In the genomic region with DNA sequence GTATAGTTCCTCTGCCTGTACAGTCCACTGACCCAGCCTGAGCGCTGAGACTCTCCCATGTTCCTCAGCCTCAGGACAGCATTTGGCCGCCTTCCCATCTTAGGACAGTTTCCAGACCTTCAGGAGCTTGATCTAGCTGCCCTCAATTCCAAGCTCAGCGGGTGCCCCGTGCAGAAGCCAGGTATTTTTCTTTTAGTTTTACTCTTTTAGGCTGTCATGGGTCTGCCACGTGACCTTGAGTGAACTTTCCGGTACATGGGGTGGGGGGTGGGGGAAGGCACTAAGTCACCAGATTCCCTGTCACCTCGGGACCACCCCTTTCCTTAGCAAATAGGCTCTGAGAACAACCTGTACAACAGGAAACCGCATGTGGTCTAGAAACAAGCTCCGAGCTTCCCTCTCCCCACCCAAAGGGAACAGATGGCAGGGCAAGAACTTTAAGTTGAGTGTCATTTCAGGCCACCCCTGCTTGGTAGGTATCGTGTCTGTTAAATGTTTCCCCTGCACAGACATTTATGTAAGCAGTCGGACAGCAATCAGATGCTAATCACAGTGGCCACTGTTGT, we compare ENCODE assay signal across 9 mouse cellular contexts. TPM values are rescaled to one million over a fixed set of nuclear protein-coding genes. Genes with fewer than 3 reads are reported as not detected.
DNase-seq lines count a peak whose midpoint lies in the region; ATAC-seq and TF ChIP-seq lines count a peak whose summit lies in the region.
"Had no signal": no experiment of that assay in that cellular context is flagged by ENCODE, and none has a peak within 500 bp of the region (broad histone marks: within the 10 kb centered on the region; RNA-seq: fewer than 3 reads in every experiment).

No protein-coding gene starts in this region.

- H3K9me3 ChIP-seq in hindbrain, postnatal 0 days (ENCODE audit: low read length): no peaks in the 10 kb centered on the region
- no peaks in the 10 kb centered on the region for H3K9me3 ChIP-seq in hindbrain, embryonic 11.5 days (ENCODE audit: control insufficient read depth, low read length)
- H3K9me3 ChIP-seq in heart, embryonic 11.5 days (replicated peaks; ENCODE audit: control insufficient read depth, low read length): no peaks in the 10 kb centered on the region
- no peaks in the 10 kb centered on the region for H3K9me3 ChIP-seq in liver, embryonic 12.5 days (replicated peaks)
- H3K9me3 ChIP-seq in stomach, embryonic 15.5 days: no peaks in the 10 kb centered on the region
- H3K9me3 ChIP-seq: hindbrain, embryonic 15.5 days had no signal

- peaks cover 12% of the 10 kb centered on the region for H3K36me3 ChIP-seq in hindbrain, postnatal 0 days (ENCODE audit: insufficient read depth, low read length)
- H3K36me3 ChIP-seq in hindbrain, embryonic 11.5 days (ENCODE audit: control insufficient read depth, insufficient read depth, low read length): no peaks in the 10 kb centered on the region
- no peaks in the 10 kb centered on the region for H3K36me3 ChIP-seq in heart, embryonic 11.5 days (ENCODE audit: control insufficient read depth, insufficient read depth, low read length)
- H3K36me3 ChIP-seq in liver, embryonic 12.5 days: no peaks in the 10 kb centered on the region
- no peaks in the 10 kb centered on the region for H3K36me3 ChIP-seq in stomach, embryonic 15.5 days
- H3K36me3 ChIP-seq: hindbrain, embryonic 15.5 days had no signal

- no peak overlapping the region for H3K9ac ChIP-seq in hindbrain, postnatal 0 days (replicated peaks; ENCODE audit: low read length)
- no peak overlapping the region for H3K9ac ChIP-seq in hindbrain, embryonic 11.5 days (ENCODE audit: low read depth, low read length)
- no peak overlapping the region for H3K9ac ChIP-seq in heart, embryonic 11.5 days (ENCODE audit: low read depth, low read length)
- H3K9ac ChIP-seq in liver, embryonic 12.5 days: no peak overlapping the region
- no peak overlapping the region for H3K9ac ChIP-seq in stomach, embryonic 15.5 days
- H3K9ac ChIP-seq: hindbrain, embryonic 15.5 days had no signal

- no peak for TF ChIP-seq CTCF in hindbrain, postnatal 0 days (IDR thresholded peaks at IDR 0.05; ENCODE audit: low read depth)

- no peaks in the 10 kb centered on the region for H3K27me3 ChIP-seq in hindbrain, postnatal 0 days (ENCODE audit: insufficient read depth, low read length)
- H3K27me3 ChIP-seq in hindbrain, embryonic 11.5 days (ENCODE audit: control insufficient read depth, insufficient read depth, low read length): no peaks in the 10 kb centered on the region
- H3K27me3 ChIP-seq in heart, embryonic 11.5 days (ENCODE audit: control insufficient read depth, insufficient read depth, low read length): no peaks in the 10 kb centered on the region
- H3K27me3 ChIP-seq in liver, embryonic 12.5 days (replicated peaks): peaks cover 49% of the 10 kb centered on the region
- H3K27me3 ChIP-seq in stomach, embryonic 15.5 days (replicated peaks): no peaks in the 10 kb centered on the region; the same call in 1 of the 2 replicates
- H3K27me3 ChIP-seq: hindbrain, embryonic 15.5 days had no signal

- no peak overlapping the region for H3K27ac ChIP-seq in hindbrain, postnatal 0 days
- H3K27ac ChIP-seq in hindbrain, embryonic 11.5 days (ENCODE audit: low read depth, low read length): no peak overlapping the region
- H3K27ac ChIP-seq in heart, embryonic 11.5 days (ENCODE audit: low read depth, low read length): 0 out of 2 replicates have a peak overlapping the region, but pooled peaks have one; percentile 1
- no peak overlapping the region for H3K27ac ChIP-seq in liver, embryonic 12.5 days
- peak overlapping the region; percentile 63; the same call in 1 of the 2 replicates for H3K27ac ChIP-seq in stomach, embryonic 15.5 days
- H3K27ac ChIP-seq: hindbrain, embryonic 15.5 days had no signal

- ATAC-seq in hindbrain, postnatal 0 days: no peak
- no peak for ATAC-seq in hindbrain, embryonic 11.5 days (ENCODE audit: low FRiP score)
- no peak for ATAC-seq in heart, embryonic 11.5 days (replicated peaks; ENCODE audit: insufficient number of reproducible peaks, low FRiP score, low TSS enrichment)
- no peak for ATAC-seq in liver, embryonic 12.5 days
- no peak for ATAC-seq in stomach, embryonic 15.5 days (ENCODE audit: insufficient read depth, low FRiP score, low read depth)

- peak; percentile 28 for DNase-seq in hindbrain, postnatal 0 days (ENCODE audit: low spot score)
- no peak for DNase-seq in hindbrain, embryonic 11.5 days (ENCODE audit: low spot score)
- DNase-seq in brain, adult 2 months (ENCODE audit: low read depth, low spot score): peak; percentile 93
- DNase-seq in layer of hippocampus, postnatal 36 days: no peak
- no peak for DNase-seq in layer of hippocampus, postnatal 14 days (ENCODE audit: low spot score in 2 of 2)

- peaks cover 22% of the 10 kb centered on the region for H3K4me1 ChIP-seq in hindbrain, postnatal 0 days (ENCODE audit: insufficient read depth, low read length)
- peaks cover 5% of the 10 kb centered on the region; the same call in 1 of the 2 replicates for H3K4me1 ChIP-seq in hindbrain, embryonic 11.5 days (replicated peaks; ENCODE audit: control insufficient read depth, insufficient read depth, low read length)
- peaks cover 31% of the 10 kb centered on the region for H3K4me1 ChIP-seq in heart, embryonic 11.5 days (ENCODE audit: control insufficient read depth, insufficient read depth, low read length)
- H3K4me1 ChIP-seq in liver, embryonic 12.5 days: peaks cover 45% of the 10 kb centered on the region
- peaks cover 38% of the 10 kb centered on the region for H3K4me1 ChIP-seq in stomach, embryonic 15.5 days

- no peak overlapping the region for H3K4me3 ChIP-seq in hindbrain, postnatal 0 days (ENCODE audit: low read length)
- H3K4me3 ChIP-seq in hindbrain, embryonic 11.5 days (ENCODE audit: low read depth, low read length): no peak overlapping the region
- H3K4me3 ChIP-seq in heart, embryonic 11.5 days (ENCODE audit: low read depth, low read length): no peak overlapping the region
- H3K4me3 ChIP-seq in liver, embryonic 12.5 days: no peak overlapping the region
- no peak overlapping the region; the same call in 1 of the 2 replicates for H3K4me3 ChIP-seq in stomach, embryonic 15.5 days (replicated peaks)
- H3K4me3 ChIP-seq: hindbrain, embryonic 15.5 days had no signal

- no peak overlapping the region for H3K4me2 ChIP-seq in hindbrain, postnatal 0 days (ENCODE audit: low read depth, low read length)
- H3K4me2 ChIP-seq in hindbrain, embryonic 11.5 days (replicated peaks; ENCODE audit: low read depth, low read length): no peak overlapping the region
- no peak overlapping the region for H3K4me2 ChIP-seq in heart, embryonic 11.5 days
- peak overlapping the region; percentile 20 for H3K4me2 ChIP-seq in liver, embryonic 12.5 days
- peak overlapping the region; percentile 17; the same call in 1 of the 2 replicates for H3K4me2 ChIP-seq in stomach, embryonic 15.5 days
- H3K4me2 ChIP-seq: hindbrain, embryonic 15.5 days had no signal

- WGBS in hindbrain, postnatal 0 days: 42% methylated on average over 11 of the region's 11 CpGs
- 47% methylated on average over 11 of the region's 11 CpGs for WGBS in hindbrain, embryonic 11.5 days
- 25% methylated on average over 11 of the region's 11 CpGs for WGBS in heart, embryonic 11.5 days (ENCODE audit: insufficient replicate concordance)
- WGBS in liver, embryonic 12.5 days (ENCODE audit: insufficient replicate concordance): 10% methylated on average over 11 of the region's 11 CpGs
- WGBS in stomach, embryonic 15.5 days: 22% methylated on average over 11 of the region's 11 CpGs

RNA-seq across cellular contexts. Expression of gene Pik3ip1, which starts 5.5 kb away (rescaled TPM):
- total RNA-seq in hindbrain, postnatal 0 days (2014; rRNA removed): 34.3 and 40.9 TPM in 2 replicates
- polyA plus RNA-seq in hindbrain, postnatal 0 days (2015; fragmentation: Nextera tagmentation; extraction: Ambion mirVana): 41.6 and 45.4 TPM in 2 replicates
- polyA plus RNA-seq in hindbrain, embryonic 11.5 days (2014; fragmentation: Nextera tagmentation; extraction: Ambion mirVana): 11.5 and 12.0 TPM in 2 replicates
- polyA plus RNA-seq in heart, embryonic 11.5 days (2014; fragmentation: Nextera tagmentation; extraction: Ambion mirVana): 12.2 and 14.2 TPM in 2 replicates
- polyA plus RNA-seq in liver, embryonic 12.5 days (2016; fragmentation: Nextera tagmentation; extraction: Ambion mirVana): 1.8 and 2.1 TPM in 2 replicates
- polyA plus RNA-seq in stomach, embryonic 15.5 days (2015; fragmentation: Nextera tagmentation; extraction: Ambion mirVana): 10.6 and 12.1 TPM in 2 replicates
- total RNA-seq in layer of hippocampus, postnatal 36 days (2021): 10 to 100 TPM; 40.5 to 45.6 TPM
- 10 to 100 TPM; 29.5 to 35.1 TPM for total RNA-seq in layer of hippocampus, postnatal 14 days (2021)

RNA-seq across cellular contexts. Expression of gene Patz1, which starts 47.1 kb away (rescaled TPM):
- total RNA-seq in hindbrain, postnatal 0 days (2014; rRNA removed): 89.6 and 97.1 TPM in 2 replicates
- polyA plus RNA-seq in hindbrain, postnatal 0 days (2015; fragmentation: Nextera tagmentation; extraction: Ambion mirVana): 38.8 and 40.4 TPM in 2 replicates
- polyA plus RNA-seq in hindbrain, embryonic 11.5 days (2014; fragmentation: Nextera tagmentation; extraction: Ambion mirVana): 91.2 and 97.0 TPM in 2 replicates
- 26.6 and 28.6 TPM in 2 replicates for polyA plus RNA-seq in heart, embryonic 11.5 days (2014; fragmentation: Nextera tagmentation; extraction: Ambion mirVana)
- 29.0 and 30.5 TPM in 2 replicates for polyA plus RNA-seq in liver, embryonic 12.5 days (2016; fragmentation: Nextera tagmentation; extraction: Ambion mirVana)
- polyA plus RNA-seq in stomach, embryonic 15.5 days (2015; fragmentation: Nextera tagmentation; extraction: Ambion mirVana): 39.9 and 42.0 TPM in 2 replicates
- total RNA-seq in layer of hippocampus, postnatal 36 days (2021): 10 to 100 TPM; 52.1 to 54.1 TPM
- total RNA-seq in layer of hippocampus, postnatal 14 days (2021): 10 to 100 TPM; 50.3 to 50.4 TPM

Comparison
In these comparisons a context has a peak if more than half of its experiments do, and no peak if none do; other contexts are left out.
1. DNase-seq: peak in hindbrain, postnatal 0 days (single experiment) and brain, adult 2 months (single experiment); none in hindbrain, embryonic 11.5 days (single experiment), layer of hippocampus, postnatal 36 days (0 of 2) and layer of hippocampus, postnatal 14 days (0 of 2).
2. H3K27ac ChIP-seq: peak in heart, embryonic 11.5 days (single experiment) and stomach, embryonic 15.5 days (single experiment); none in hindbrain, postnatal 0 days (single experiment), hindbrain, embryonic 11.5 days (single experiment) and liver, embryonic 12.5 days (single experiment).
3. H3K4me2 ChIP-seq: peak in liver, embryonic 12.5 days (single experiment) and stomach, embryonic 15.5 days (single experiment); none in hindbrain, postnatal 0 days (single experiment), hindbrain, embryonic 11.5 days (single experiment) and heart, embryonic 11.5 days (single experiment).